Mouse (Mus musculus): ENCODE measurements around the gene March11. TPM values are rescaled to one million over a fixed set of nuclear protein-coding genes. Genes with fewer than 3 reads are reported as not detected.

March11 gene
- total RNA-seq (2021), result under 1 TPM in 1 of 2 experiments, not detected in 1; 0.36 TPM

- DNase-seq (ENCODE audit: low spot score), result no peak
- intact Hi-C loops (cut with DNase I), result no loop called here
Observed at GRCm38 (mm10) chr15:26308629-26309230, at the start of gene March11. Gene March11, plus strand, starts transcription at chr15:26309048.

DNA sequence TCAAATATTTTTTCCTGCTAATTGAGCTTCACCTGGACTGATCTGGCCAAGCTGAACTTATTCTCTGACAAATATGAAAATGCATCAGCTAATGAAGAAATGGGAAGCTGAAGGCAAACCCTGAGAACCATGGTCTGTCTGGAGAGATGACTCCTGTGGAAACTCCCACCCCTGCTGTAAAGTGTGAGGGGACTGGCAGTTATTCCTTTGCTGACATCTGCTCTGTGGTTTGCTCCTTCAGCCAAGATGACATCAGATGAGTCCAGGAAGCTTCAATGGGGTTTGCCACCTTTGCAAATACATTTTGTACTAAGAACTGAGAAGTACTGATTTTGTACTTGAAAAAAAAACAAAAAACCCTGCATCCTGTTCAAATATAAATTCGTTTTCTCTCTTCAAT, 46.5 kb upstream of the March11 start:
- DNase-seq (ENCODE audit: low spot score), result no peak
- intact Hi-C loops (cut with DNase I), result no loop called here

DNA sequence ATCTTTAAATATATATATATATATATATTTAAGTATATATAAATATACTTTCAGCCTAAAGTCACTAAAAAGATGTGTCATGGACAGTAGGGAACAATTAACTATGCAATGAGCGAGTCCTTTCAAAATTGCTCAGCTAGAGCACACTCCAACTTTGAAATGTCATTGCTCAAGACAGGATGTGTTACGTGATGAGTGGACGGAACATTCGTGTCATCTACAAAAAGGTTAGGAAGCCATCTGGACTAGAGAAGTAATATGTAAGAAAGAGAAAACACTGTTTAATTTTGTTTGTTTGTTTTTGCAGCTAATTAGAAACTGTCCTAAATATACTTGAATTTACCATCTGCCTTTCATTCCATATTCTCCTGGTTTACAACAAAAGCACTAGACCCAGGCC, 39.3 kb upstream of the March11 start:
- intact Hi-C loops (cut with DNase I), result no loop called here
- no peak for DNase-seq (ENCODE audit: low spot score)

- DNase-seq (ENCODE audit: low spot score), result no peak
- intact Hi-C loops (cut with DNase I), result no loop called here
Observed at GRCm38 (mm10) chr15:26276035-26276511, 32.8 kb upstream of the March11 start.

DNA sequence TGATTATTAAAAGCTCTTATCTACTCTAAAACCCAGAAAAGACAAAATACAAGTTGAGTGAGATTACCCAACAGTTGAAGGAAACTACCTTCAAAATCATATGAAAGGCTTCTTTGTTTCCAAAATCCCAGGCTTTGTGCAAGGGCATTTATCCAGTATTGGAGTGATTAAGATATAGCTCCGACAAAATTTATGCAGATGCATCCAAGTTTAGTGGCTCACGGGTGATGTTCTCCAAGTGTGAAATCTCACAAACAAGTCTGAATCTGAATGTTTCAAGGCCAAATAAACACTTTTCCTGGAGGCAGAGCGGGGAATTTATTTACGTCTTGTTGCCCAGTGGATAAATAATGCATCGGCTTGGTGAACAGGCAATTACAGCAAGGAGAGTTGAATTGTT, 32.2 kb upstream of the March11 start:
- intact Hi-C loops (cut with DNase I), result no loop called here
- DNase-seq (ENCODE audit: low spot score), result no peak

GRCm38 (mm10) chr15:26291871-26292270, 17.0 kb upstream of the March11 start:
- intact Hi-C loops (cut with DNase I), result no loop called here
- no peak for DNase-seq (ENCODE audit: low spot score)

DNA sequence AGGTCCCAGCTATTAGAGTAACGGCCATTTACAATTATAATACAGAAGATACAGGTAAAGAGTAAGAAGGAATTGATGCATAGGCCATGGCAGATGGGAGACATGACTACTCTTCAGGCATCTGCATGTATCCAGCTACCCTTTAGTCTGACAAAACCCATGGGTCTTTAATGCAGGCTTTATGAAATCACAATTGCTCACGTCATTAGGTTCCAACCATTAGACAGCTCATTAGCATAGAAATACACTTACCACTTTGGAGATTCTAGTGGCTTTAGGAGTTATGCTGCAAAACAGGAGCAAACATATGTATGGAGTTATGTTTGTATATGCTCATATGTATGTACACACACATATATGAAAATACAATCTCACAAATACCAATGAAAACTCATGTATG, 16.0 kb upstream of the March11 start:
- intact Hi-C loops (cut with DNase I), result no loop called here
- no peak for DNase-seq (ENCODE audit: low spot score)

DNA sequence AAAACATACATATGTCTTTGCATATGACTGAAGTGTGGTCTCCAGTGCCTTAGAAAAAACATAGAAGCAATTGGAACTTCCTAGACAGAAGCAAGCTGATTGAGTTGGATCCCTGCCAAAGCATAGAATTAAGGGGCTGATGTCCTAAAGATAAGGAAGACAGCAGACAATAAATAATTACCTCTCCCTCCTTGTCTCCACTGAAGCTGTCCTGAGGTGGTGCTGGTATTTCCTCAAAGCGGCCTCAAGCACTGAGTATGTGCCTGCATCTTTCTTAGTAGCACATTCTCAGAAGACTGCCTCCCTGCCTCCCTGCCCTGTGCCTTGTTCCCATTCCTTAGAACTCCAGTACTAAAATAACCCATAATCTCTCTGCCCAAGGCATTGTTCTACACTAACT, 15.6 kb upstream of the March11 start:
- no peak for DNase-seq (ENCODE audit: low spot score)
- intact Hi-C loops (cut with DNase I), result no loop called here

DNA sequence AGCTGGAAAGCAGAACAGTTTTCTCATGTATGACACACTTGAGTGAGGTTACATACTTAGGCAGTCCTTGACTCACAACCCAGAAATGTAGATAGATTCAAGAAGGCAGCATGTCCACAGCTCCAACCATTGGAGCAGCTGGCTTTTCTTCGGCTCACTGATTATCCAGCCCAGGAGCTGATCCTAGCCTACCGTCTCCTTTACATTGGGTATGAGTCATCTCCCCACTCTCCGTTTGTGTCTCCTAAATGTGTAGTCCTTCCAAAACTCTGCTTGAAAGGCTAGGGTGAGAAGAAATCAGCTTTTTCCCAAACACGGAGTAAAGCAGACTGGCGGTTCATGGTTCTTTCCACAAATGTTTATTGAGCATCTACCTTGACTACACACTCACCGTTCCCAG, 10.2 kb upstream of the March11 start:
- DNase-seq (ENCODE audit: low spot score), result no peak
- intact Hi-C loops (cut with DNase I), result no loop called here

DNA sequence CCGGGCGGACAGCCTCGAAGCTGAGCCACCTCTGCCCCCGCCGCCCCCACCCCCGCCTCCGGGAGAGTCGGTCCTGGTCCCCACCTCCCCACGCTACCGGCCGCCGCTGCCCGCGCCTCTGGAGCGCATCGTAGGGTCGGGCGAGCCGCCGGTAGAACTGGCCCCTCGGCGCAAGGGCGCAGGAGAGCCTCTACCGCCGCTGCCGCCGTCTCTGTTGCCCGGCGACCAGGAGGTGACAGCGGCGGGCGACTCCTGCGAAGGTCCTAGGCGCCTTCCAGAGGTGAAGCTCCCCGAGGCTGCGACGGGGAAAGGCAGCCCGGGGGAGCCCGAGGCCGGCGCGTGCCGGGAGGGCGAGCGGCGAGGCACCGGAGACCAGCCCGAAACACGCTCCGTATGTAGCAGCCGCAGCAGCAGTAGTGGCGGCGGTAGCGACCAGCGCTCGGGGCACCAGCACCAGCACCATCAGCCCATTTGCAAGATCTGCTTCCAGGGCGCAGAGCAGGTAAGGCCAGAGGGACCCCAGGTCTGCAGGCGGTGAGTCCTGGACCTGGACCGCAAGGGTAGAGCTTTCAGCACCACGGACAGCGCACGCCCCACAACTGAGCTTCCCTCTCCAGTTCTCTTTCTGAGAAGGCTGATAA, 563 bp downstream of the March11 start:
- intact Hi-C loops (cut with DNase I), result no loop called here
- DNase-seq (ENCODE audit: low spot score), result no peak

DNA sequence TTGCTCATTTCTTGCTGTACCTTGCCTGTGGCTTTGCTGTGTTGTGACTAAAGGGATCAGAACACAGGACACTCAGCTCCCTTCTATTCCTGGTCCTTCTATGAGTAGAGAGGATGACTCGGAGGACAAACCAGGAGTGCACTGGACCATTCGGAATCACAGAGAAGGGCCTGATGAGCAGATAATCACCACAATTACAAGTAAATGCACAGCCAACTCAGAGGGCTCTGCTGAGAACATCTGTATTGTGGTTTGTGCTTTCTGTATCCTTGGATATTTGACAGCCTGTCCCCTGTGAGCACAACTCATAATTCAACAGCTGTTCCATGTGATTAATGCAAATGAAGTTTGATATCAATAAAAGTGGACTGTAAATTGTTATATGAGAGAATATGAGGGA, 11.0 kb downstream of the March11 start:
- DNase-seq (ENCODE audit: low spot score), result no peak
- intact Hi-C loops (cut with DNase I), result no loop called here

DNA sequence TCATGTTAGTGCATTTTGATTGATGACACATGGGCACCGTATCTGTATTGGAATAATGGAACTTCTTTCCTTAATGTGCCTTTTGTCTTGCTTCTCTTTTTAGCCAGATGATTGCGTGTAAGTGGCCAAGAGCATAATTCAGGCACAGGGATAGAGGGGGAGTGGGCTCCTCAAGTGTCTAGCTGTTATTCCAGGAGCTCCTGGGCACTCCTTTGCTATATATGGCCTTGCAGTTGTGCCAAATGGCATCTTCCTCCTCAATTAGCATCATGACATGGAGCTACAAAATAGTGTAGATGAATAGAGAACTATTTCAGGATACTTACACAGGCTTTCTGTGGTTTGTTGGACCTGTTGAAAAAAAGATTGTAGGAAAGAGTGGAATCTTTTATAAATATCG, 11.6 kb downstream of the March11 start:
- intact Hi-C loops (cut with DNase I), result no loop called here
- DNase-seq (ENCODE audit: low spot score), result no peak

DNA sequence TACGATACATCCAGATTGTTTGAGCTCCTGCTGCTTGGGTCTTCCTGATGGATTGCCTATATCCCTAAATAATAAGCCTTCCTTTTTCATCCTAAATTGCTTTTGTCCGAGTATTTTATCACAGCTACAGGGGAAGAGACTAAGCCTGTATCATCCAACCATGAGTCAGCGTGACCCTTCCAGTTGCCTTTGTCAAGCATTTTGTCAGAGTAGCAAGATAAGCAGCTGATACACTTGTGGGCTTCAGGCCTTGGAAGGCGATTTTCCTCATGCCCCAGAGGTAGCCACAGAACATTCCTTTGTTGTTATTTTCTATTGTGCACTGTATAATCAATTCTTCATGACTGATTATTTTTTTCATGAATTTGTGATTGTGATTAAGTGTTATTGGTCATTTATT, 14.0 kb downstream of the March11 start:
- intact Hi-C loops (cut with DNase I), result no loop called here
- no peak for DNase-seq (ENCODE audit: low spot score)

DNA sequence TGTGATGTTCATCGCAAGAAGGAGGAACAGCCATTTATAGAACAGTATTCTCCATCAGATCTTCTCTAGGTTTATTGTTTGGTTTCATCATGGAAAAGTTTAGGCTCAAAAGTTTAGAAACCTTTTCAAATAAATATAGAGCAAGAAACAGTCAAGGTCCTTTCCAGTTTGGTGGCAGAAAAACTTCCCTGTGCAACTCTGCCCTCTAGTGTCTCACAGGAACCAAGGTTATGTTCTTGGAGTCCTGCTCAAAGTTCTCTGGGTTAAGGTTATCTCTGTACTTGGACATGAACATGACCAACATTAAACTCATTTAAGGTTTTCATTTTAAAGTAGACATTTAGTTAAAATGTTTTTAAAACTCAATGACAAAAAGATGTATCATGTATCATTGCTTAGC, 18.3 kb downstream of the March11 start:
- intact Hi-C loops (cut with DNase I), result loop anchor here (2.0 kb wide), 1 partner anchor 332 kb away; no protein-coding TSS in a partner anchor
- DNase-seq (ENCODE audit: low spot score), result no peak

DNA sequence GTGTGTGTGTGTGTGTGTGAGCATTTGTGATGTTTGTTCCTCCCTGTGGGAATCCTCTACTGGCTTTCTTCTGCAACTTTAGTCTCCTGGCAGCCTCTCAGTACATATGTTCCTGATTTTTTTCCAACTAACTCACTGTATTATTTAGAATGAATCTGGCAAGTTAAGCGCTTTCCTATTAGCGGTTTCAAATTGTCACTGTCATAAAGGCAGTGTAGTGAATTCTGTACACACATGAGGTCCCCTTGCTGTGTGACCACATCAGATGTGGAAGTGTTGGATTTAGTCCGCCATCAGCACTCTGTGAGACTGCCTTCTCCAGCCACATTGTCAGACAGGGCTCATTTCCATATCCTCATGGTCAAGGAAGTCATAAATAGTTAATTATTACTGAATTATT, 26.9 kb downstream of the March11 start:
- intact Hi-C loops (cut with DNase I), result no loop called here
- no peak for DNase-seq (ENCODE audit: low spot score)

DNA sequence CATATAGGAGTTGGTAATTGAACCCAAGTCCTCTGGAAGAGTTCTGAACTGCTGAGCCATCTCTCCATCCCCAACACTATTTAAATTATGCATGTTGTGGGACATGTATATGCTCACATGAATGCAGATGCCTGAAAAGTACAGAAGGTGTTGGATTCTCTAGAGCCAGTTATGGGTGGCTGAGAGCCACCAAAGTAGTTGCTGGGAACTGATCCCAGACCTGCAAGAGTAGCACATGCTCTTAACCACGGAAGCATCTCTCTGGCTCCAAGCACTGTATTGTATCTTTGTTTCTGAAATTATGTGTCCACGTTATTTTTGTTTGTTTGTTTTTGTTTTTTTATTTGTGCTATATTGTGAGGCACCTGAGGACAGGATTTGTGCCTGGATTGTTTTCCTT, 28.9 kb downstream of the March11 start:
- DNase-seq (ENCODE audit: low spot score), result no peak
- intact Hi-C loops (cut with DNase I), result no loop called here

GRCm38 (mm10) chr15:26338343-26338742, 29.5 kb downstream of the March11 start:
- intact Hi-C loops (cut with DNase I), result no loop called here
- no peak for DNase-seq (ENCODE audit: low spot score)

DNA sequence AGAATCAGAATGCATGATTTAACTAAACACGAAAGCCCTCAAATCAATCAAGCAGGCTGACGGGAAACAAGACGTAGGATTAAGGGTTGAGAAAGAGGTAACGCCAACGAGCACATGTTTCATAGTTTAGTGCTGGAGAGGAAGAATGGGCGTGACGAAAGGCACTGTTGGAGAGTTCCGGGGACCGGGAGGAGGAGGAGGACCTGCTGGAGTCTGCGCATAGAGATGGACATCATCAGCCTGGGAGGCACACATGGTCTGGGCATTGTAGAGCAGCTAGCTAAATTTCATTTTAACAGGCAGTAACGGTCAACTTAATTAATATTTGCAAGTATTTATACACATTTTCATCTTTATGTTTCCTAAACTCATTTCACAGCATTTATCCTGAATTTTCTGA, 31.6 kb downstream of the March11 start:
- intact Hi-C loops (cut with DNase I), result no loop called here
- DNase-seq (ENCODE audit: low spot score), result no peak

DNA sequence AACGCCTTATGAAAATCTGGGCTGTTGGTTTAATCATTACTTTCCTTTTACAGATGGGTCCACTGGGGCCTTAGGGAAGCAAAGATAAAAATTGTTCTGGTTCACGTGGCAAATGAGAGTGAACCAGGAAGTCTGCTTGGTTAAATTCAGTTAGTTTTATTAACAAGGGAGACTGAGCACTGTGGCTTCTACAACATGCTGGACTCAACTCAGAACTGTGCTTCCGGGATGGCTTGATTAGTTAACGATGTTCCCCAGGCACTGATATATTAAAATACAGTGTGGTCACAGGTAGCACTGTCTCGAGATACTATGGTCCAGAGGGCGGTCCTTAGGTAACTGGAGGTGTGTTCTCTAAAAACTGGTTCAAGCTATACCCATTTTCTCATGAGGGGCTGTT, 32.1 kb downstream of the March11 start:
- intact Hi-C loops (cut with DNase I), result no loop called here
- no peak for DNase-seq (ENCODE audit: low spot score)

DNA sequence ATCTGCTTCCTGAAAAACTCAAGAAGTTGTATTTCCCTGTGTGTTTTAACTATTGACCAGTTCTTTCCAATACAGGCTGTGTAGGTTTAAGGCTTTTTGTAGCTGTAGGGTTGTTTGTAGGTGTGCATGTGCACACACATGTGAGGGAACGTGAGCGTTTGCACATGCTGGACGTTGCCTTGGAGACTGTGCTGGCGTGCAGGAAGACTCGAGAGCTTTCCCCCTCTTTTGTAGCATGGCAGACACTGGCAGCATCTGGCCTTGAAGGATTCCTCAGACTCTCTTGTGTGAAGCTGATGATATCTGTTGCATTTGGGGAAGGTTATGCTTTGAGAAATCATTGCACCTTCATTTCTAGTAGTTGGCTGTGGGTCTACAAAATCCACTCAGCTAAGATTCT, 35.5 kb downstream of the March11 start:
- DNase-seq (ENCODE audit: low spot score), result no peak
- intact Hi-C loops (cut with DNase I), result no loop called here

DNA sequence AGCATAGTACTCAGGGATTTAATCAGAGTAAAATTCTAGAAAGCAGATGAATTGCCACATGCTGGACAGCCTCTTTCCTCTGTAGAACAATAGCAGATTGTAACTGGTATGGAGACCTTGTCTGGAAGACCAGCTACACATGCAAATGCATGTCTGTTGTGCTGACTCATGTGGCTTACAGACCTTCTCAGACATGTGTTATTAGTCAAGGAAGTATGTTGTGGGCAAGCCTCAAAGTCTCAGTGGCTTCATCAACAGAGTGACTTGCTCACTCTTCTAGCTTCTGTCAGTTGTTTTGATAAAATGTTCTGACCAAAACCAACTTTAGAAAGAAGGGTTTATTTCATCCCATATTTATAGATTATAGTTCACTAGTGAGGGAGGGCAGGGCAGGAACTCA, 44.8 kb downstream of the March11 start:
- intact Hi-C loops (cut with DNase I), result no loop called here
- DNase-seq (ENCODE audit: low spot score), result no peak

DNA sequence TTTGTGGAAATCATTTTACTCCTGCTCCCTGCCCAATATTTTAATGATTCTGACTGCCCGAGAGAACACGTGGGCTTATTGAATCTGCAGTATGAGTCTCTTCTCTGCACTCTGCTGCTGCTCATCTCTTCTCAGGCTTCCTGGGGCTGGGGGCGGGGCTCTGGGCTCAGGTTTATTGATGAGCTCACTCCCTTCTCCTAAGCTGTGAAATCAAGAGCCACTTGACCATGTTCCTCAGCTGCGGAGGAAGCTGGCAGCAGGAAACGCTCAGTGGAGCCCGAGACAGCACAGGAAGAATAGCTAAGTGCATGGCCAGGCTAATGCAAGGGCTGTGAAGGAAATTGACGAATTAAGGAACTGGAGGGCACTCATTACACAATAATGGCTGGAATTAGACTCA, 56.5 kb downstream of the March11 start:
- DNase-seq (ENCODE audit: low spot score), result no peak
- intact Hi-C loops (cut with DNase I), result no loop called here
